Comparison of ENCODE assay signal across 8 mouse cellular contexts in genomic region chr1:34866815-34867573, GRCm38 (mm10). TPM values are rescaled to one million over a fixed set of nuclear protein-coding genes. Genes with fewer than 3 reads are reported as not detected.
A peak's percentile ranks its signal among the peaks of the same experiment; 100 is the strongest.
DNase-seq lines count a peak whose midpoint lies in the region; ATAC-seq and TF ChIP-seq lines count a peak whose summit lies in the region.

No protein-coding gene starts in this region.

- H3K27me3 ChIP-seq in C2C12 (ENCODE audit: control insufficient read depth, insufficient read depth, insufficient read length) = no peaks in the 10 kb centered on the region
- H3K27me3 ChIP-seq in embryonic facial prominence, embryonic 10.5 days (replicated peaks; ENCODE audit: low read depth, poor library complexity, severe bottlenecking) = no peaks in the 10 kb centered on the region
- no peaks in the 10 kb centered on the region for H3K27me3 ChIP-seq in liver, embryonic 12.5 days (replicated peaks)
- H3K27me3 ChIP-seq in stomach, embryonic 15.5 days (replicated peaks) = no peaks in the 10 kb centered on the region

- H3K79me3 ChIP-seq in C2C12 (ENCODE audit: low read depth) = no peaks in the 10 kb centered on the region

- peak; percentile 69 for TF ChIP-seq CTCF in C2C12 (IDR thresholded peaks at IDR 0.05; ENCODE audit: control insufficient read depth, insufficient read depth, insufficient read length)

- H3K9ac ChIP-seq in liver, embryonic 12.5 days = no peak overlapping the region
- H3K9ac ChIP-seq in stomach, embryonic 15.5 days = no peak overlapping the region

- H3K4me3 ChIP-seq in C2C12 (ENCODE audit: insufficient read depth, poor library complexity, severe bottlenecking) = no peak overlapping the region
- H3K4me3 ChIP-seq in embryonic facial prominence, embryonic 10.5 days = no peak overlapping the region
- H3K4me3 ChIP-seq in liver, embryonic 12.5 days = no peak overlapping the region
- H3K4me3 ChIP-seq in stomach, embryonic 15.5 days (replicated peaks) = no peak overlapping the region

- peak; percentile 100 for ATAC-seq in granulocyte monocyte progenitor cell, adult 5-6 weeks (replicated peaks; ENCODE audit: poor library complexity, severe bottlenecking)
- peak; percentile 79 for ATAC-seq in liver, embryonic 12.5 days
- peak; percentile 59; the same call in 1 of the 2 replicates for ATAC-seq in stomach, embryonic 15.5 days (ENCODE audit: insufficient read depth, low FRiP score, low read depth)

- no peak overlapping the region for H3K4me2 ChIP-seq in liver, embryonic 12.5 days
- H3K4me2 ChIP-seq in stomach, embryonic 15.5 days = no peak overlapping the region

- peaks cover 72% of the 10 kb centered on the region for H3K36me3 ChIP-seq in C2C12 (ENCODE audit: control insufficient read depth, insufficient read depth)
- peaks cover 19% of the 10 kb centered on the region for H3K36me3 ChIP-seq in embryonic facial prominence, embryonic 10.5 days (replicated peaks)
- H3K36me3 ChIP-seq in liver, embryonic 12.5 days = peaks cover 42% of the 10 kb centered on the region
- H3K36me3 ChIP-seq in stomach, embryonic 15.5 days = no peaks in the 10 kb centered on the region

- H3K4me1 ChIP-seq in embryonic facial prominence, embryonic 10.5 days = no peaks in the 10 kb centered on the region
- peaks cover 7% of the 10 kb centered on the region; the same call in 1 of the 2 replicates for H3K4me1 ChIP-seq in liver, embryonic 12.5 days
- no peaks in the 10 kb centered on the region for H3K4me1 ChIP-seq in stomach, embryonic 15.5 days

- 55% methylated on average over 10 of the region's 10 CpGs for WGBS in embryonic facial prominence, embryonic 10.5 days
- WGBS in liver, embryonic 12.5 days (ENCODE audit: insufficient replicate concordance) = 31% methylated on average over 10 of the region's 10 CpGs
- whole genome bisulfite sequencing in stomach, embryonic 15.5 days = 57% methylated on average over 10 of the region's 10 CpGs

- H3K9me3 ChIP-seq in embryonic facial prominence, embryonic 10.5 days = no peaks in the 10 kb centered on the region
- H3K9me3 ChIP-seq in liver, embryonic 12.5 days (replicated peaks) = no peaks in the 10 kb centered on the region
- no peaks in the 10 kb centered on the region for H3K9me3 ChIP-seq in stomach, embryonic 15.5 days

- no peak overlapping the region for H3K27ac ChIP-seq in embryonic facial prominence, embryonic 10.5 days (replicated peaks)
- no peak overlapping the region for H3K27ac ChIP-seq in liver, embryonic 12.5 days
- no peak overlapping the region for H3K27ac ChIP-seq in stomach, embryonic 15.5 days

- DNase-seq in adrenal gland, postnatal 14 days = peak; percentile 94
- DNase-seq in embryonic facial prominence, embryonic 10.5 days (ENCODE audit: low spot score) = peak; percentile 89
- peak; percentile 94 for DNase-seq in kidney, postnatal 10 days
- DNase-seq in natural killer cell, adult 2 months (ENCODE audit: low spot score in 2 of 2) = peak; percentile 79 to 92

- H3K79me2 ChIP-seq in C2C12 (ENCODE audit: control insufficient read depth, insufficient read depth) = no peaks in the 10 kb centered on the region

- no peak overlapping the region for H3ac ChIP-seq in C2C12 (ENCODE audit: control insufficient read depth, insufficient read length, low read depth)

TF ChIP-seq in C2C12, 6 proteins besides CTCF, POLR2A, EP300 and RAD21:
- TF ChIP-seq MYOD1 (IDR thresholded peaks at IDR 0.05; ENCODE audit: control insufficient read depth, insufficient read length, low read depth) = no peak
- no peak for TF ChIP-seq MAX (IDR thresholded peaks at IDR 0.05)
- no peak for TF ChIP-seq FOSL1 (IDR thresholded peaks at IDR 0.05; ENCODE audit: insufficient read depth, low read length, poor library complexity, severe bottlenecking)
- TF ChIP-seq MYOG (IDR thresholded peaks at IDR 0.05; ENCODE audit: control insufficient read depth, extremely low read depth, insufficient read length) = no peak
- no peak for TF ChIP-seq USF1 (IDR thresholded peaks at IDR 0.05; ENCODE audit: low read depth)
- no peak for TF ChIP-seq CEBPB (IDR thresholded peaks at IDR 0.05; ENCODE audit: low read depth)

RNA-seq across cellular contexts. Expression of gene Plekhb2, which starts 17.2 kb away (rescaled TPM):
- polyA plus RNA-seq in C2C12 (2012; fragmentation: generic; extraction: Trizol) = 57.1 TPM
- 84.8 and 96.7 TPM in 2 replicates for total RNA-seq in adrenal gland, postnatal 14 days (2021)
- polyA plus RNA-seq in embryonic facial prominence, embryonic 10.5 days (2016; fragmentation: Nextera tagmentation; extraction: Ambion mirVana) = 24.6 and 28.3 TPM in 2 replicates
- total RNA-seq in granulocyte monocyte progenitor cell, adult 5-6 weeks (2014; fragmentation: Nextera tagmentation) = 26.0 and 29.6 TPM in 2 replicates
- 16.4 and 19.3 TPM in 2 replicates for total RNA-seq in granulocyte monocyte progenitor cell, adult 5-6 weeks (2017)
- polyA plus RNA-seq in liver, embryonic 12.5 days (2016; fragmentation: Nextera tagmentation; extraction: Ambion mirVana) = 12.5 and 13.3 TPM in 2 replicates
- 43.1 and 51.3 TPM in 2 replicates for polyA plus RNA-seq in stomach, embryonic 15.5 days (2015; fragmentation: Nextera tagmentation; extraction: Ambion mirVana)

RNA-seq across cellular contexts. Expression of gene Fam168b, which starts 24.1 kb away (rescaled TPM):
- 63.2 TPM for polyA plus RNA-seq in C2C12 (2012; fragmentation: generic; extraction: Trizol)
- 131 and 133 TPM in 2 replicates for total RNA-seq in adrenal gland, postnatal 14 days (2021)
- 115 and 119 TPM in 2 replicates for polyA plus RNA-seq in embryonic facial prominence, embryonic 10.5 days (2016; fragmentation: Nextera tagmentation; extraction: Ambion mirVana)
- total RNA-seq in granulocyte monocyte progenitor cell, adult 5-6 weeks (2014; fragmentation: Nextera tagmentation) = 45.7 and 55.5 TPM in 2 replicates
- 54.2 and 59.6 TPM in 2 replicates for total RNA-seq in granulocyte monocyte progenitor cell, adult 5-6 weeks (2017)
- polyA plus RNA-seq in liver, embryonic 12.5 days (2016; fragmentation: Nextera tagmentation; extraction: Ambion mirVana) = 32.6 and 35.1 TPM in 2 replicates
- 62.4 and 66.0 TPM in 2 replicates for polyA plus RNA-seq in stomach, embryonic 15.5 days (2015; fragmentation: Nextera tagmentation; extraction: Ambion mirVana)
